Mouse (Mus musculus) myocyte (in vitro differentiated cells): ENCODE measurements around the gene Slc39a10.

Experiments
- CEBPB ChIP-seq: IDR thresholded peaks from 2 replicates; pipeline ENCODE4 v1.6.1; 2011; ENCODE audit warnings: mild to moderate bottlenecking, moderate library complexity; ENCODE audit not compliant: poor library complexity, insufficient read depth, severe bottlenecking
- E2F4 ChIP-seq: IDR thresholded peaks from one replicate; pipeline ENCODE4 v1.6.1; 2011; ENCODE audit warnings: mild to moderate bottlenecking, control low read depth, moderate library complexity; ENCODE audit not compliant: insufficient read depth
- MAX ChIP-seq: IDR thresholded peaks from one replicate; pipeline ENCODE4 v1.6.1; 2011; ENCODE audit warnings: low read depth, mild to moderate bottlenecking, control low read depth
- MYOD1 ChIP-seq, 3 experiments: IDR thresholded peaks; one replicate each; pipeline ENCODE4 v1.6.1; 2011; ENCODE audit warnings: control low read depth in 2 of 3, low read depth in 2 of 3, mild to moderate bottlenecking in 2 of 3, moderate library complexity in 1 of 3; ENCODE audit not compliant: insufficient read length in 2 of 3, control insufficient read depth in 1 of 3
- MYOG ChIP-seq, 3 experiments: IDR thresholded peaks; one replicate each; pipeline ENCODE4 v1.6.1; 2011; ENCODE audit warnings: control low read depth in 2 of 3, low read depth in 2 of 3, mild to moderate bottlenecking in 2 of 3; ENCODE audit not compliant: insufficient read length in 2 of 3, control insufficient read depth in 1 of 3, insufficient read depth in 1 of 3
- POLR2A ChIP-seq: IDR thresholded peaks from one replicate; pipeline ENCODE4 v1.6.1; 2011; ENCODE audit warnings: low read depth, mild to moderate bottlenecking, control low read depth, moderate library complexity; ENCODE audit not compliant: insufficient read length
- POLR2AphosphoS2 ChIP-seq: IDR thresholded peaks from one replicate; pipeline ENCODE4 v1.6.1; 2011; ENCODE audit warnings: low read depth, control low read depth; ENCODE audit not compliant: insufficient read length
- SRF ChIP-seq: IDR thresholded peaks from one replicate; pipeline ENCODE4 v1.6.1; 2011; ENCODE audit warnings: low read depth; ENCODE audit not compliant: control insufficient read depth, insufficient read length
- TCF12 ChIP-seq: IDR thresholded peaks from one replicate; pipeline ENCODE4 v1.6.1; 2011; ENCODE audit warnings: mild to moderate bottlenecking, control low read depth; ENCODE audit not compliant: poor library complexity, insufficient read depth, severe bottlenecking
- TCF3 ChIP-seq: IDR thresholded peaks from one replicate; pipeline ENCODE4 v1.6.1; 2011; ENCODE audit warnings: low read depth, control low read depth; ENCODE audit not compliant: insufficient read length
- USF1 ChIP-seq: IDR thresholded peaks from one replicate; pipeline ENCODE4 v1.6.1; 2011; ENCODE audit warnings: low read depth, mild to moderate bottlenecking, control low read depth, moderate library complexity

DNA sequence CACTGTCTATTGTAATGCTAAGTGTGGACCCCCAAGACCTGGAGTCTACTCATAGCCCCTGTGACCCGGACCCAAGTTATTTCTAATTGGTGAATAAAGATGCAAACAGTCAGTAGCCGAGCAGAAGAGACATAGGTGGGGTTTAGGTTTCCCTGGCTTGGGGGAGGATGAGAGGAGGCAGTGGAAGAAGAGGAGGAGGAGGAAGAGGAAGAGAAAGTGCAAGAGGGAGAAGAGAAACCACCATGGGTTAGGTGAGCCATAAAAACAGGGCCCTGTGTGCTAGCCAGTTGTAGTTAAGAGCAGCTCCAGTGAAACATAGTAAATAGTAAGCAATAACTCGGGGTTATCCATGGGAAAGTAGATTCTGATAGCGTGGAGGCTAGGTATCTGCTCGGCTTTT, 34.1 kb downstream of the Slc39a10 start:
- TF ChIP-seq POLR2A: no peak
- no peak for TF ChIP-seq MYOD1 (IDR thresholded peaks at IDR 0.05; ENCODE audit: control insufficient read depth in 1 of 3, insufficient read length in 2 of 3, low read depth in 2 of 3)
- no peak for TF ChIP-seq SRF
- TF ChIP-seq TCF12: no peak
- TF ChIP-seq MYOG (IDR thresholded peaks at IDR 0.05; ENCODE audit: control insufficient read depth in 1 of 3, insufficient read depth in 1 of 3, insufficient read length in 2 of 3, low read depth in 2 of 3): no peak
- TF ChIP-seq USF1: no peak
- TF ChIP-seq E2F4: no peak
- no peak for TF ChIP-seq MAX
- no peak for TF ChIP-seq CEBPB
- TF ChIP-seq TCF3: no peak
- no peak for TF ChIP-seq POLR2AphosphoS2
